Comparison of ENCODE assay signal across 8 mouse cellular contexts in genomic region chr9:119031772-119032171, GRCm38 (mm10). TPM values are rescaled to one million over a fixed set of nuclear protein-coding genes. Genes with fewer than 3 reads are reported as not detected.
DNase-seq lines count a peak whose midpoint lies in the region; ATAC-seq lines count a peak whose summit lies in the region.

No protein-coding gene starts in this region.

- 82% methylated on average over 9 of the region's 14 CpGs for WGBS in embryonic facial prominence, embryonic 14.5 days
- whole genome bisulfite sequencing in midbrain, embryonic 16.5 days, result 86% methylated on average over 14 of the region's 14 CpGs

- peaks cover 18% of the 10 kb centered on the region for H3K4me1 ChIP-seq in embryonic facial prominence, embryonic 14.5 days (ENCODE audit: control insufficient read depth, insufficient read depth, low read length)
- H3K4me1 ChIP-seq in midbrain, embryonic 16.5 days (ENCODE audit: control insufficient read depth, insufficient read depth, low read length), result peaks cover 25% of the 10 kb centered on the region

- ATAC-seq in embryonic facial prominence, embryonic 14.5 days (ENCODE audit: low read depth), result no peak
- no peak for ATAC-seq in midbrain, embryonic 16.5 days

- no peaks in the 10 kb centered on the region for H3K9me3 ChIP-seq in embryonic facial prominence, embryonic 14.5 days (ENCODE audit: control insufficient read depth, low read length)
- H3K9me3 ChIP-seq in midbrain, embryonic 16.5 days (replicated peaks; ENCODE audit: control insufficient read depth, low read length, poor library complexity, severe bottlenecking), result no peaks in the 10 kb centered on the region

- H3K27ac ChIP-seq in embryonic facial prominence, embryonic 14.5 days (replicated peaks; ENCODE audit: low read depth, low read length), result peak overlapping the region; percentile 75
- no peak overlapping the region for H3K27ac ChIP-seq in midbrain, embryonic 16.5 days (ENCODE audit: low read length)

- intact Hi-C loops in heart, postnatal 25 days (cut with DNase I), result loop anchor here (10.0 kb wide), 1 partner anchor 57 kb away; no protein-coding TSS in a partner anchor

- H3K36me3 ChIP-seq in embryonic facial prominence, embryonic 14.5 days (ENCODE audit: control insufficient read depth, insufficient read depth, low read length), result peaks cover 42% of the 10 kb centered on the region
- H3K36me3 ChIP-seq in midbrain, embryonic 16.5 days (ENCODE audit: control insufficient read depth, insufficient read depth, low read length), result no peaks in the 10 kb centered on the region

- no peaks in the 10 kb centered on the region for H3K27me3 ChIP-seq in embryonic facial prominence, embryonic 14.5 days (replicated peaks; ENCODE audit: control insufficient read depth, insufficient read depth, low read length)
- H3K27me3 ChIP-seq in midbrain, embryonic 16.5 days (ENCODE audit: control insufficient read depth, insufficient read depth, low read depth, low read length), result no peaks in the 10 kb centered on the region

- H3K9ac ChIP-seq in embryonic facial prominence, embryonic 14.5 days (ENCODE audit: low read depth, low read length), result no peak overlapping the region
- H3K9ac ChIP-seq in midbrain, embryonic 16.5 days (ENCODE audit: low read depth, low read length), result no peak overlapping the region

- H3K4me2 ChIP-seq in embryonic facial prominence, embryonic 14.5 days (ENCODE audit: low read depth, low read length), result no peak overlapping the region
- H3K4me2 ChIP-seq in midbrain, embryonic 16.5 days (ENCODE audit: low read length), result no peak overlapping the region

- peak; percentile 43 for DNase-seq in kidney, adult 11 months
- DNase-seq in kidney, postnatal 4 days, result no peak
- DNase-seq in embryonic facial prominence, embryonic 14.5 days (ENCODE audit: low spot score), result peak; percentile 50
- peak; percentile 74 for DNase-seq in heart, postnatal 25 days (ENCODE audit: low spot score)
- DNase-seq in lung, postnatal 25 days (ENCODE audit: low spot score), result peak; percentile 54
- DNase-seq in cerebellum, adult 9-10 months, result no peak
- no peak for DNase-seq in cerebellum, adult 8-10 months

- H3K4me3 ChIP-seq in embryonic facial prominence, embryonic 14.5 days (ENCODE audit: low read depth, low read length), result no peak overlapping the region
- no peak overlapping the region for H3K4me3 ChIP-seq in midbrain, embryonic 16.5 days (ENCODE audit: low read depth, low read length)

RNA-seq across cellular contexts. Expression of gene Vill, which starts 20.8 kb away (rescaled TPM):
- 15.0 and 19.7 TPM in 2 replicates for polyA plus RNA-seq in embryonic facial prominence, embryonic 14.5 days (2014; fragmentation: Nextera tagmentation; extraction: Ambion mirVana)
- total RNA-seq in heart, postnatal 25 days (2021), result 1 to 10 TPM in 1 of 2 experiments, under 1 TPM in 1; 0.52 to 1.2 TPM
- polyA plus RNA-seq in midbrain, embryonic 16.5 days (2015; fragmentation: Nextera tagmentation; extraction: Ambion mirVana), result 2.9 and 3.7 TPM in 2 replicates

Comparison
In these comparisons a context has a peak if more than half of its experiments do, and no peak if none do; other contexts are left out.
1. DNase-seq: peak in kidney, adult 11 months (single experiment), embryonic facial prominence, embryonic 14.5 days (single experiment), heart, postnatal 25 days (single experiment) and lung, postnatal 25 days (single experiment); none in kidney, postnatal 4 days (0 of 2), cerebellum, adult 9-10 months (single experiment) and cerebellum, adult 8-10 months (single experiment).